Mouse (Mus musculus): ENCODE measurements at regions not wholly inside any gene's neighbourhood (a gene's known extent, or its start where the extent isn't known, plus 50 kb on each side); places are given as distances from the start of the nearest gene placed in this dataset.

DNA sequence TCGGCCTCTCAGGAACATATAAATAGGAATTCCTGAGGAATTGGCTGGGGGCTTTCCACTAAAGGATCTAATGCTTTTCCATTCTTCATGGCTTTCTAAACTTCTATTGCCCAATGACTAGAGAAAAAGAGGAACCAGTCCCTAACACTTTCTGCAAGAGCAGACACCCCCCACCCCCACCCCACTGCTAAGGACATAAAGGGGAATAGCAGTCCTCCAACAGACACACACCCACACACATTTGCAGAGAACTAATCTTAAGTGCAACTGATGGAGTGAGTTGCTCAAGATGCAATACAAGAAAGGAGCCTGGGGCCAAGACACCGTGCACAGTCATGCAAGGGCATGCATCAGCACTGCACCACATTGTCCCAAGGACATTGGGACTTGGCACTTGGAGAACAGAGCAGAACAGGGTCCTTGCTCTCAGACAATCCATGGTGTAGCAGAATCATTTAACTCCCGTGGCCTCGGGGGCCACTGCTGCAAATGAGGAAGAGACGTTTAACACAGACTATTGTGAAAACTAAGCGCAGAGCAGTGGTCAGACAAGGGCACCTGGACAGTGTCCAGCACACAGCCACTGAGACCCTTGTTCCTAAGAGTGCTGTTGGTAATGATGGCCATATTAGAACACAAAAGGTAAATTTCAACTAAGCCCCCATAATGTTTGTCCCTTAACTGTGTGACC lies 161.1 kb downstream of the Xpnpep1 start:
- DNase-seq (ENCODE audit: low spot score in 2 of 2), result no peak
- intact Hi-C loops (cut with DNase I), result no loop called here

DNA sequence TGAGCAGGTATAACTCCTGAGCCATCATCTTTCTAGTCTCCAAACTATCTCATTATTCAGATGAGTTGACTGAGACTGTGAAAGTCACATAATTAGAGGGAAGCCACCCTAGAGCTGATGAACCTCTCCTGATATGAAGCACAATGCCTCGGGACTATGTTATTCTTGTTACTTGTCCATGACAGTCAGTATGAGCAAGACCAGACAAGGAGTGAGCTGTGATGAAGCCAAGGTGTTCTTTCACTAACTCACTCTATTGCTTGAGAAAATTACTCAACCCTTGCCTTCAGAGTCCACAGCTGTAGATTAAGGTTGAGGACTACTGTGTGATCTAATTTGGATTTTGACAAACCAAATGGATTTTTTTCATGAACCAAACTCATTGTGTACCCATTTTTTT lies 173.4 kb downstream of the Xpnpep1 start:
- intact Hi-C loops (cut with DNase I), result no loop called here
- no peak for DNase-seq (ENCODE audit: low spot score in 2 of 2)

DNA sequence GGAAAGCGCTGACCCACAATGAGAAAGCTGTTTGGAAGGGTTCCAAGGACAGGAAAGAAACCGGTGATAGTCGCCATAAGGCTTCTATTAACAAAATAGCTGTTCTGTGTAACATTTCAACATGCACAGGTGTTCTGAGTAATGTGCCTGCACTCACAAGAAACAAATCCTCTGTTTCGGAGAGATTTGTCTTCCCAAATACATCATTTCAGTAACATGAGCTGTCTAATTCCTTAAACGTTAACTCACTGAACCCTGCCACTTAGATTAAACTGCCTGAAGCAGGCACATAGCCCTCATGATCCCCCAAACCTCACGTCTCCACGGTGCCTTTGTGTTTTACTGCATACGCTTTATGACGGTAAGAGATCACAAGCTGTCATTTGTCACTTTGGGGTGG lies 178.4 kb downstream of the Xpnpep1 start:
- intact Hi-C loops (cut with DNase I), result no loop called here
- no peak for DNase-seq (ENCODE audit: low spot score in 2 of 2)

DNA sequence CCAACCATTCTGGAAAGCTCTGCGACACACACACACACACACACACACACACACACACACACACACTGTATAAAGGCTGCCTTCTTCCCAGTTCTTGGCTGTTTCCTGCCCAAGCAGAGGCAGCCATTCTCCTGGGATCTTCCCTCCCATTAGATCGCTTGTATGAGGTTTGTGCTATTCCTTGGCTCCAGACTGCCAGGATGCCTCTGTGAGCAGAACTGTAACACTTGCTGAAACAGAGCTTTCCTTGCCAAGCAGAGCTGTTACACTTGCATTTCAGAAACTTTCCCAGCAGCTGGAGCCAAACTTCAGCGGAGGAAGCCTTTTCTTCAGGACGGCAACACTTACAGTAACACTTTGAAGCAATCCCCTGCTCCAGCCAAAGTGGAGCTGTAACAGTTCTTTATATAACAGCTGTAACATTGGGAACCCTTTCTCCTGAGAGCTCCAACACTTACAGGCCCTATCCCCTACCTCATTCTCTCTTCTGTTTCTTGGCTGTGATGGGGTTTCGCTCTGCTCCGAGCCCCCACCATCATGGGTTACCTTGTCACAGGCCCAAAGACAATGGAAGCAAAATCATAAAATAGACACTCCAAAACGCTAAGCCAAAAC lies 185.8 kb downstream of the Xpnpep1 start:
- intact Hi-C loops (cut with DNase I), result no loop called here
- DNase-seq (ENCODE audit: low spot score in 2 of 2), result peak; percentile 49 to 80

DNA sequence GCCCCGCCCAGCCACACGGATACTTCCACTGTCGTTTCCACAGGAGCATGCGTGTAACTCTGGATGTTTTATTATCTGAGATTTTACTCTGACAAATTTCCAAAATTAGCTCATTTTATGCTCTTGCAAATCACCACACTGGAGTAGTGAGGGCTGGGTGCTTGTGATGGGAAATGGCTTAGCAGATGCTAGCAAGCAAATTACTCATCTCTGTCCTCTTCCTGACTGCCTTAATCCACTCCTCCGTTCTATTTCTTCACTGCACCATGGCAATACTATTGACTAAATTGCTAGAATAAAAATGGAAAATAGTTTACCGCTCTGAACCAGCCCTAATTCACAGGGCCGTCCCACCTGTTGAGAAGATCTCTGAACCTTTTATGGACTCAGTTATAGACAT lies 223.8 kb downstream of the Xpnpep1 start:
- intact Hi-C loops (cut with DNase I), result no loop called here
- DNase-seq (ENCODE audit: low spot score in 2 of 2), result peak; percentile 7 to 25

DNA sequence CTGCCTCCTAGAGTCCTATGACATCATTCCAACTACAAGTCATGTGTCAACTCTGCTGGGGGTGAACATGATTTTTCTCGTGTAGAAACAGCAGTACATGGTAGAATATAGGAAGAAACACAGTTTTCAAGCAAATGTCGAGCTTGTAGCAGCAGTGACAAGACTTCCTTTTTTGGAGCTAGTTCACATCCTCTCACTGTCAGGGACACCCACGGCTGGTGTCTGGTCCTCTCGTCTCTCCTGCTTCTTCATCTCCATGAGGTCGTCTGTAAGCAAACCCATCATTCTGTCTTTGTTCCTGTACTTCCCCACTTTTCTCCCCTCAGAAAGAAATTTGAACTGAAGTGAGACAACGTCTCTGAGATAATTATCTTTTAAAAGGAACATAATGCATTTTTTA lies 228.0 kb downstream of the Xpnpep1 start:
- intact Hi-C loops (cut with DNase I), result no loop called here
- DNase-seq (ENCODE audit: low spot score in 2 of 2), result peak; percentile 5 to 13

DNA sequence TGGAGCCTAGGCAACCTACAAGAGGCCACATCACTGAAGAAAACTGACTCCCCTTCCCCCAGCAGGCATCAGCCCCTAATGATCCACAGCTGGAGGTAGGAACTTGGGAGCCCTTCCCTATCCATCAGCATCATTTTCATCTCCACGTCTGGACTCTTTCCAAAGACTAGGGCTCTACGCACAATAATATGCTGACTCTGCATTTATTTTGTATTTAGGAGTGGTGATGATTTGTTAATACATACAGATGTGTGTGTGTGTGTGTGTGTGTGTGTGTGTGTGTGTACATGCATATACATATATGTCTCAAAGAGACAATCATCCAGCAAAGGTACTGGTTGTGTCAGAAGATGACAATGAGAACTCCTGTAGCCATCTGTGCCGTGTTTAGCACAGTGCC lies 251.2 kb downstream of the Xpnpep1 start:
- intact Hi-C loops (cut with DNase I), result no loop called here
- DNase-seq (ENCODE audit: low spot score in 2 of 2), result no peak

DNA sequence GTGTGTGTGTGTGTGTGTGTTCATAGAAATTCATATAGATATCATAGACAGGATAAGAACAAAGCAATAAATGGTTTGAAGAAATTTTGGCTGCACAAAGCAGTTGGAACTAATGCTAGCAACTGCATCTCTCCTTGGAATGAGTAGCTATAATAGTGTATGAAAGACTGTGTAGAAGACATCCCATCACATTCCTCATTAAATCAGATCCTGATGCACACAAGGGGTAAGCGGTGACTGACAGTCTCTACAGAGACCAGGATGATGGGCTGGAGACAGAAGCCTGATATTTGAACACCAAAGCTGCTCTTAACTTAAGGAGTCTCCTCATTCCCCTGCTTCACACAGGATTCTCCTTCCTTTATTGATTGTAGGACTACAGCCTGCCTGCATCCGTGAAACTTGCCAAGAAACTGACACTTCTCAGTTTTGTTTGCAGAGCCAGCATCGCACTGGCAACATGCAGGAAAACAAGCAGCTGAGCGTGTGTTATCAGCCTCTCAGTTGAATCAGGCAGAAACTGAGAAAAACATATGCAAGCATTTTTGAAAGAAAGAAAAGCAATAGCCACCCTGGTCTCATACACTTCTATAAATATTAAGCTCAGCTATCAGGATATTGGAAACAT lies 271.1 kb downstream of the Xpnpep1 start:
- intact Hi-C loops (cut with DNase I), result no loop called here
- DNase-seq (ENCODE audit: low spot score in 2 of 2), result peak in 1 of 2 experiments; percentile 13

DNA sequence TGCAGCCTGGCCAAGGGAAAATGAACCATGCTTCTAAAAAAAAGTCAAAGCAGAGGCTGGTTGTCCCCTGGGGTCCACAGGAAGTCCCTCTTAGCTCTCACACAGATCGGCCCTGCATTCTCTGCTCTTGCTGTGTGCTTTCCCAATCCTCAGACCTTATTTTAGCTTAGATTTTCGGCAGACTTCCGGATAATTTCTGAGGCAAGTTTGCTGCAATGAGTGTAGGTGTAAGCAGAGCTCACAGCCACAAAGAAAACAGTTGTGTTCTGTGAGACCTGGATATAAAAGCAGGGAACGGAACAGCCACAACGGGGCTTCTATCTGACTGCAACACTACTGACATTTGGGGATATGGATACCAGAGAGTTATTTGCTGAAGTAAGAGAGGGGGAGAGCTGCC lies 271.9 kb downstream of the Xpnpep1 start:
- intact Hi-C loops (cut with DNase I), result no loop called here
- peak in 1 of 2 experiments; percentile 48 for DNase-seq (ENCODE audit: low spot score in 2 of 2)

DNA sequence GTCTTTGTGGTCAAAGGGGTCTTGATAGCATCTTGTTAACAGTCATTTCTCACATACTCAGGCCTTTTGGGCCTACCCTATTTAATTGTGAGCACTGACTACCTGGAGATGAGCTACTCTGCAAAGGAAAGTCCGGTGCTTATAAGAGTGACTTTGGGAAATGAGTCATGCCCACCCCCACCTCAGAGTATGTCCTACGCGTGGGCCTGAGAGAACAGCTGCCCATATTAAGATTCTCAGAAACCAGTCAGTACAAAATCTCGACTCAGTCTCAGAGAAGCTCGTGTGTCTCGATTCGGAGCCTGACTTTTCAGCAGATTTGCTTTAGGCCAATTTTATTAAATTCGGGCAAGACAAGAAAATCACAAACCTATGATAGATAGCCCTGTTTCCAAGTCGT lies 301.1 kb downstream of the Xpnpep1 start:
- peak in 1 of 2 experiments; percentile 8 for DNase-seq (ENCODE audit: low spot score in 2 of 2)
- intact Hi-C loops (cut with DNase I), result no loop called here

DNA sequence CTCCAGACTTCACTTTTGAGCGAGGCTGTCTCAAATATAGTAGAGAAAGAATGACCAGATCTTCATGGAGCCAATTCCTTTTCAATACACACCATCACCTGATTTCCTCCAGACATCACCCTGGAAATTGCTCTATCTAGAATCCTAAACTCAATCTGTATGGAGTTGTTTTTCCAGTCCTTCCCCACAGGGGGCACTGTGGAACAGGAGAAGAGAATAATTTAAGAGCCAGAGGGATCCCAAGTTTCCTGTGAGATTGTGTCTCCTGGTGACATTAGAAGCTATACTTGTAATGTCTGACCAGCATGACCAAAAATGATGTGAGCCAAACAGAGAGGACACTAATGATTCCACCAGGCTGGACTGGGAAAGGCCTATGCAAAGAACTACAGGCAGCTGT lies 318.2 kb downstream of the Xpnpep1 start:
- intact Hi-C loops (cut with DNase I), result loop anchor here (10.0 kb wide), 1 partner anchor 203 kb away; no protein-coding TSS in a partner anchor
- DNase-seq (ENCODE audit: low spot score in 2 of 2), result peak in 1 of 2 experiments; percentile 8

DNA sequence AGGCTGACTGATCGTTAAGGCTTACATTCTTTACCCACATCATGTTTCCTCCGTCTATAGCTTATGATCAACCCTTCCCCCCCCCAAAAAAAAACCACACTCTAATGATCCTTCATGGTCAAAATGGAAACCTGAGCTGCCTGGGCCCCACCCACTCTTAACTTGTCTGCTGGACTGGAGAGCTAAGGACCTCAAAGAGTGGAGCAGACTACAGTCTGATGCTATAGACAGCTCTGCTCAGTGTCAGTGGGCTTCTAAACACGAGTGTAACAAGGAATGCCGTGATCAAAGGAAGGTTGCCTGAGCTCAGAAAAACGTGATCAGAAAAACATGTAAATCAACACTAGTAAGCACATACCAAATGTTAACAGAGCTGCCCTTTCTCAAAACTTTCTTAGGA lies 324.7 kb downstream of the Xpnpep1 start:
- intact Hi-C loops (cut with DNase I), result no loop called here
- no peak for DNase-seq (ENCODE audit: low spot score in 2 of 2)

DNA sequence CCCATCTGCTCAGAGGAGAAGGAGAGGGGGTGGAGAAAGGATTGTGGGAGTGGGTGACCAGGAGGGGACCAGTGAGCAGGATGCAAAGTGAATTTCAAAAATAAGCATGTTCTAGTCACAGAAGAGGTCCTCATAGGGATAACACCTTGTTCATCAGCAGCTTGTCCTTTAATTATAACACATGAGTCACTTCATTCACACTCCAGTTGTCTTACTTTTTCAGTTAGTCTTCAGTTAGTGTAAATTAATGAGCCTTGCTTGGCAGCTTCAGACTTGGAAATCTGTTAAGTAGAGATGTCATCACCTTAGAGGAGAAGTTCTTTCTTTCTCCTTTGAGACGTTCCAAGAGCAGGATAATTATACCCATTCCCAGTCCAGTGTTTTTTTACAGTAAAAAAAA lies 332.3 kb downstream of the Xpnpep1 start:
- no peak for DNase-seq (ENCODE audit: low spot score in 2 of 2)
- intact Hi-C loops (cut with DNase I), result no loop called here

DNA sequence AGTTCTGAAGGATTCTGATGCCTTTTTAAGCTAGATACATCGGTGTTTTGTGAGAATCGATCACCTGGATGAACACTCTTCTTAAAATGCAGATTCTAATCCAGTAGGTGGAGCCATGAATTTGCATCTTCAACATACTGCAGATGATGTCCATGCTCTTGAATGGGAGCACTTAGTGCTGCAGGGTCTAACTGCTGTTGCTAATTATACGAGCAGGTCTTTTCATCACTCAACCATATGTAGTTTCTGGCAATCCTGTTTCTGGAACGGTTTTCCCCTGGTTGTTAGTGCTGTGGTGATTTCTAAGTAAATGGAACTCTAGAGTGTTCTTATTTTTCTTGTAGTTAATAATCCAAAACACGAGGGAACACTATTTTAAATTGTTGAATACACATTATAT lies 379.0 kb downstream of the Xpnpep1 start:
- intact Hi-C loops (cut with DNase I), result no loop called here
- no peak for DNase-seq (ENCODE audit: low spot score in 2 of 2)

DNA sequence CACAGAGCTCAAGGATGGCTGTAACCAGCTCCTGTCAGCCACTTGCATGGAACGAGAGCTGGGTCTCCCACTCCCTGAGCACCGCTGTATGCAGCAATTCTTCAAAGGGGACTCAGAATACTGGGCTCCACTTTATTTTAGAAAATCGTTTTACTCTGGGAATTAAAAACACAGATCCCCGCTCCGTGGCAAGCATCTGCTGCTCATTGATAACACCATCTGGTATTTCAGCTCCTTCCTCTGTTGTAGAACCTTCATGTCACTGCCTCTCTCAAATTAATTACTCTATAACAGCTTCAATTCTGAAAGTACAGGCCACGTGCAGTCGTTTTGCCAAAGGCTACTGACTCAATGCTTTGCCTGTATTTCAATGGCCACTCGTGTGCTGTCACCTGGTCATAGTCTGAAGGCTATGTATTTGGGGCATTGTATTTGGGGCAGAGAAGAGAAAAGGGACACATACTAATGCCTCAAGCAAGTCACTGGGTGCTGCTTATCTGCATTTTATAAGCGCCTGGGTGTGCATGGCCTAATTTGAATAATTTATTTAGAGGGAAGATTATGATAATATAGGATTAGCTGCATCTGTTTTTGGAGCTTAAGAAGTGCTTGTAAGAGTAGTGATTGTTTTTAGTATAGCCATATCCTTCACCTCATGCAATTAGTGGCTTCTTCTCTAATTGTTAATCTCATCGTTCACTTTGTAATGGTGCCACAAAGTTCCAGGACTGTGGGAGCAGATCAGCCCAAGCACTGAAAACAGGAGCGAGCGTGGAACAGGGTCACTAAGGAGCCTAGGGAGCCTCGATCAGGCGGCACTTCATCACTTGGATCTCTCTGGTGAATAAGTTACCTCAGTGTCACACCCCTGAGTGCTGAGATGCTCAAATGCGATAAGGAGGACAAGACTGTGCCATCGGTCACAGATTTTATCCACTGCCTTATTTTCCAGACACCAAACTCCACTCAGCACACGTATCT lies 383.3 kb downstream of the Ins1 start:
- intact Hi-C loops (cut with DNase I), result no loop called here

DNA sequence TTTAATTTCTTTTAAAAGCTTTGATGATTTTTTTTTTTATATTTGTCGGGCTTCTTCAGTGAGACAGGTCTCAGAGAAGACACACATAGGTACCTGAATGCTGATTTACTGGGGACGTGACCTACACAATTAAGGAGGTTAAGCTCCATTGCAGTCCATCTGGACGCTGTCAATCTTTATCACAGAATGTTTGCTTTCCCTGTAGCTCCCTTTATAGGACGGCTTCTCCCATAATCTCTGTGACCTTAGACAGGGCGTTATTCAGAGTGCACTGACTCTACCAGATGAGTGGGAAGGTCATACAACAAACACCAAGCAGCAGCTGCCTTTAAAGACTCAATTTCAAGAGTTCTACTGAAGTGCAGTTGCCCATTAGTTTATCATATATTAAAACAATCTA lies 376.1 kb downstream of the Ins1 start:
- no peak for DNase-seq (ENCODE audit: low spot score in 2 of 2)
- intact Hi-C loops (cut with DNase I), result no loop called here

More for the DNA sequence above, 383.3 kb downstream of the Ins1 start:
- peak; percentile 28 to 42 for DNase-seq (ENCODE audit: low spot score in 2 of 2)

DNA sequence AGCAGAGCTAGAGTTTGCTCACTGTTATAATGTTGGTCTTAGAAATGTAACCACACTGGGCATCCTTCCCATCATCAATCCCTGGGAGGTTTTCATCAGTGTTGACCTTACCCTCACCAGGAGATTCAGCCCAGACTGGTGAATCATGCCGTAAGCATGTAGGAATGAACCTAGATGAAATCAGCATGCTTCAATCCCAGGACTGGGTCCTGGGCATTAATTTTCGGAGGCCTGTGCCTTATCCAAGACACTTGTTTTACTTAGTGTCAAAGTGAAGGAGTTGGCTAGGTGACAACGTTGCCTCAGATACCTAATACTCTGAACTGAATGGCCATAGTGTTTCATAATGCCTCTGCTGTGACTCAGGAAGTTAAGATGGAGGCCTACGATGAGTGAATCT lies 368.4 kb downstream of the Ins1 start:
- intact Hi-C loops (cut with DNase I), result no loop called here
- no peak for DNase-seq (ENCODE audit: low spot score in 2 of 2)

DNA sequence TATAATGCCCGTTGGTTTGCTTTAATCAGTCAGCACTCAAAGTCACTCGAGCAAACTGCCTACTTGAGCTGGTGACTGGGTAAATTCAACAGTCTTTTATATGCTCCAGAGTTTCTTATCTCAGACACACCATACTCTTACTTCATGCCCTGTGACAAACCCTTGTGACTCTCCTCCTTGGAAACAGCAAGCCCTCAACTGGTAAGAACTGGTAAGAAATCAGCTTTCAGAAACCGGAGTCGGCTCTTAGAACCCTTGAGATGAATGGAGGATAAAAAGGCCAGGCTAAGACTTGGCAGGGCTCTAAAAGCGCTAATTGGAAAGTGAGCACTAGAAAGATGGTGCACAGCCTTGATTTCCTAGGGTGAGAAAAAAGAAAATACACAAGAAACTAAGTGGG lies 360.2 kb downstream of the Ins1 start:
- intact Hi-C loops (cut with DNase I), result loop anchor here (5.0 to 10.0 kb wide), 2 partner anchors 298 to 350 kb away; no protein-coding TSS in a partner anchor
- peak; percentile 10 to 60 for DNase-seq (ENCODE audit: low spot score in 2 of 2)

DNA sequence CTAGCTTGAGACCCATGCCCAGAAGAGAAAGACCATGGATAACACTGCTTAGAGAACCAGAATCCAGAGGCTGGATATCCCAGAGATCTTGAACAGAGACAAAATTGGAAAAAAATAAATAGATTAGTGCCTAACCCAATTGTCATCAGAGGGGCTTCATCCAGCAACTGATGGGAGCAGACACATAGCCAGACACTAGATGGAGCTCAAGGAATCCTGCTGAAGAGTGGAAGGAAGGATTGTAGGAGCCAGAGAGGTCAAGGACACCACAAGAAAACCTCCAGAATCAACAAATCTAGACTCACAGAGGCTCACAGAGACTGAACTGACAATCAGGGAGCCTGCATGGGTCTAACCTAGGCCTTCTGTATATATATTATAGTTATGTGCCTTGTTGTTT lies 359.4 kb downstream of the Ins1 start:
- intact Hi-C loops (cut with DNase I), result loop anchor here (5.0 to 10.0 kb wide), 2 partner anchors 299 to 351 kb away; no protein-coding TSS in a partner anchor
- peak; percentile 6 to 8 for DNase-seq (ENCODE audit: low spot score in 2 of 2)

DNA sequence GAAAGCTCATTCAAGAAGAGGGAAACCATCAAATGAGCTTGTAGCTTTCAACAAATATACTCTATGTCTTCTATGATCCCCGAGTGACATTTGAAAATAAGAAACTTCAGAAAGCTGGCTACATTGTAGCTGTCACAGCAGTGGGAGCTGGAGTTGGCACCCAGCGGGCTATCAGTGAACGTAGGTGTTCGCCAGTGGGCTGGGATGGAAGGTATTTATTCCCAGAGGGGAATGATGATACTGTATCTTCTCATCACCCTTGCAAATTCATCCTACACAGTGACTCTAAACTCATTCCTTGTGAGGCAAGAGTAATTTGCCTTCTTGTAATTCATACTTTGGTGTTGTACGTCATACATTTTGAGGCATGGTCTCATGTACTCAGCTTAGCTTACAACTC lies 349.3 kb downstream of the Ins1 start:
- intact Hi-C loops (cut with DNase I), result no loop called here

More for the DNA sequence above, 349.3 kb downstream of the Ins1 start:
- DNase-seq (ENCODE audit: low spot score in 2 of 2), result no peak

All from left cerebral cortex, postnatal 14 days (tissue).